Mouse (Mus musculus): ENCODE measurements around the gene Nrde2. TPM values are rescaled to one million over a fixed set of nuclear protein-coding genes. Genes with fewer than 3 reads are reported as not detected.

Nrde2 gene
- polyA plus RNA-seq, 1 experiment from 2014 or later, result 16.5 TPM

GRCm38 (mm10) chr12:100131655-100132054 lies 27.8 kb downstream of the Nrde2 start:
- Histone ChIP-seq H3K4me2 (replicated peaks) (no peak overlapping the region), H3K4me1 (no peaks in the 10 kb centered on the region), H3K27ac (replicated peaks) (no peak overlapping the region), H3K36me3 (peaks cover 60% of the 10 kb centered on the region), H3K4me3 (no peak overlapping the region), H3K27me3 (no peaks in the 10 kb centered on the region), H3K9ac (replicated peaks) (no peak overlapping the region), H3K9me3 (no peaks in the 10 kb centered on the region)
- ATAC-seq (replicated peaks), result 0 out of 2 replicates have a peak, but pooled peaks have one; percentile 57
- WGBS, result 39% methylated on average over 8 of the region's 8 CpGs

GRCm38 (mm10) chr12:100131167-100131566 lies 28.3 kb downstream of the Nrde2 start:
- ATAC-seq (replicated peaks), result no peak
- peaks cover 65% of the 10 kb centered on the region for H3K36me3 ChIP-seq
- H3K4me1 ChIP-seq, result no peaks in the 10 kb centered on the region
- H3K27me3 ChIP-seq, result no peaks in the 10 kb centered on the region
- H3K9ac ChIP-seq (replicated peaks), result no peak overlapping the region
- H3K4me3 ChIP-seq, result no peak overlapping the region
- H3K9me3 ChIP-seq, result no peaks in the 10 kb centered on the region
- no peak overlapping the region for H3K4me2 ChIP-seq (replicated peaks)
- no peak overlapping the region for H3K27ac ChIP-seq (replicated peaks)
- 95% methylated on average over 9 of the region's 9 CpGs for WGBS

DNA sequence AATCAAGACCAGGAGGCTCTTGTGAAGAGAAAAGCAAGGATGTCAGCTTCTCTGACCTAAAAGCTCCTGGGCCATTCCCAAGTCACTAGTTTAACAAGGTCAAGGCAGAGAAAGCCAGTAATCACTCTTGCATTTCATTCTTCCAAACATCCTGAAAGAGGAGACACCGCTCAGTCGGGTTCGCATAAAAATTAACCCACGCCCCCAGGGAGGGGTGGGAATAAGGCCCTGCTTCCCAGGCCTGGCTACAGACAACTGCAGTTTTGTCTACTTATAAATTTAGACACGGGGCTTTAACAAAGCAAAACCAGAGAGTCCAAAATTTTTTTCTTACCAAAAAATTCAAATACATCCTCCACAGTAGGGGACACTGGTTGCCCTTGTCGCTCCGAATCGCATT lies 30.5 kb downstream of the Nrde2 start:
- no peak overlapping the region for H3K27ac ChIP-seq (replicated peaks)
- H3K27me3 ChIP-seq, result no peaks in the 10 kb centered on the region
- H3K36me3 ChIP-seq, result peaks cover 81% of the 10 kb centered on the region
- H3K9me3 ChIP-seq, result no peaks in the 10 kb centered on the region
- no peaks in the 10 kb centered on the region for H3K4me1 ChIP-seq
- WGBS, result 85% methylated on average over 8 of the region's 8 CpGs
- H3K4me2 ChIP-seq (replicated peaks), result no peak overlapping the region
- ATAC-seq (replicated peaks), result no peak
- no peak overlapping the region for H3K9ac ChIP-seq (replicated peaks)
- no peak overlapping the region for H3K4me3 ChIP-seq

DNA sequence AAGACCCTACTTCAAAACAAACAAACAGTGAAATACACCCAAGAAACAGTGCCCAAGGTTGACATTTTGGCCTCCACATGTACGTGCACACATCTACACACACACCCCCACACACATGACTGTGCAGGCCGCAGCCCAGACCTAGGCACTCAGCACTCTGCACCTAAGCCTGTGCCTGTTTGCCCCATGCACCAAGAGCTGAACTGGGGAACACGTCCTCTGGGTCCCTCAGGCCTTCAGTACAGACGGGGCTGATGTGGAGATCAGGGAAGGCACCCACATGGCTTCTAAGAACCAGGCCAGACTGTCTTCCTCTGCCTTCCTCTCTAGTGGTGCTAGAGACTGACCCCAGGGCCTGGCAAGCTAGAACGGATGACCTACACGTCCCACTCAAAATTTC lies 30.9 kb downstream of the Nrde2 start:
- H3K27ac ChIP-seq (replicated peaks), result no peak overlapping the region
- H3K4me2 ChIP-seq (replicated peaks), result no peak overlapping the region
- no peak overlapping the region for H3K9ac ChIP-seq (replicated peaks)
- no peak overlapping the region for H3K4me3 ChIP-seq
- H3K4me1 ChIP-seq, result no peaks in the 10 kb centered on the region
- 88% methylated on average over 6 of the region's 6 CpGs for WGBS
- no peaks in the 10 kb centered on the region for H3K9me3 ChIP-seq
- peaks cover 82% of the 10 kb centered on the region for H3K36me3 ChIP-seq
- no peaks in the 10 kb centered on the region for H3K27me3 ChIP-seq
- no peak for ATAC-seq (replicated peaks)

DNA sequence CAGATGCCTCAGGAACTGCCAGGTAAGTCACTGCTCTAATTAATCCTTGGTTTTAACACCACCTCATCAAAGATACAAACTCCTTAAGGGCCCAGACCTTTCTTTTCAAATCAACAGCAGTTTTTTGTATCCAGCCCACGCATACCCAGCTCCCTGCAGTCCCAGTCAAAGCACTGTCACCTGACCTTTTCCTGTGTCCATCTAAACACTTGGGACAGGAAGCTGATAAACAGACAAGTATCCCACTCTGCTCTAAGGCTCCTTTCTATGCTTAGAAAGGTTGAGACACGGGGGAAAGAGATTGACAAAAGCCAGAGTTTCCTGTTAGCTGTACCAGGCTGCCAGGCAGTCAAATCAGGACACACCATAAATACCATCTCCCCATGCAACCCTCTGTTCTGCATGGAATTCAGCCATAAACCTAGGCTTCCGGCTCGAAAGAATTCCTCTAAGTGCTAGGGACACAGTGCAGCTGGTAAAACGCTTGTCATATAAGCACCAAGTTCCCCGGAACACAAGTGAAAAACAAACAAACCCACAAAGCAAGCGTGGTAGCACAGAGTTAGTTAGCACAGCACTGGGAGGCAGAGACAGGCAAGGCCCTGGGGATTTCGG lies 31.5 kb downstream of the Nrde2 start:
- Histone ChIP-seq H3K27ac (replicated peaks) (no peak overlapping the region), H3K36me3 (peaks cover 83% of the 10 kb centered on the region), H3K9ac (replicated peaks) (no peak overlapping the region), H3K4me1 (no peaks in the 10 kb centered on the region), H3K4me2 (replicated peaks) (no peak overlapping the region), H3K27me3 (no peaks in the 10 kb centered on the region), H3K4me3 (no peak overlapping the region), H3K9me3 (no peaks in the 10 kb centered on the region)
- WGBS, result 82% methylated on average over 8 of the region's 8 CpGs
- ATAC-seq (replicated peaks), result no peak

- Histone ChIP-seq H3K4me3 (no peak overlapping the region), H3K4me2 (replicated peaks) (no peak overlapping the region), H3K9me3 (no peaks in the 10 kb centered on the region), H3K36me3 (peaks cover 83% of the 10 kb centered on the region), H3K27ac (replicated peaks) (no peak overlapping the region), H3K27me3 (no peaks in the 10 kb centered on the region), H3K4me1 (no peaks in the 10 kb centered on the region), H3K9ac (replicated peaks) (no peak overlapping the region)
- 91% methylated on average over 17 of the region's 17 CpGs for WGBS
- no peak for ATAC-seq (replicated peaks)
These were observed 32.2 kb downstream of the Nrde2 start for GRCm38 (mm10) chr12:100126968-100127865.

DNA sequence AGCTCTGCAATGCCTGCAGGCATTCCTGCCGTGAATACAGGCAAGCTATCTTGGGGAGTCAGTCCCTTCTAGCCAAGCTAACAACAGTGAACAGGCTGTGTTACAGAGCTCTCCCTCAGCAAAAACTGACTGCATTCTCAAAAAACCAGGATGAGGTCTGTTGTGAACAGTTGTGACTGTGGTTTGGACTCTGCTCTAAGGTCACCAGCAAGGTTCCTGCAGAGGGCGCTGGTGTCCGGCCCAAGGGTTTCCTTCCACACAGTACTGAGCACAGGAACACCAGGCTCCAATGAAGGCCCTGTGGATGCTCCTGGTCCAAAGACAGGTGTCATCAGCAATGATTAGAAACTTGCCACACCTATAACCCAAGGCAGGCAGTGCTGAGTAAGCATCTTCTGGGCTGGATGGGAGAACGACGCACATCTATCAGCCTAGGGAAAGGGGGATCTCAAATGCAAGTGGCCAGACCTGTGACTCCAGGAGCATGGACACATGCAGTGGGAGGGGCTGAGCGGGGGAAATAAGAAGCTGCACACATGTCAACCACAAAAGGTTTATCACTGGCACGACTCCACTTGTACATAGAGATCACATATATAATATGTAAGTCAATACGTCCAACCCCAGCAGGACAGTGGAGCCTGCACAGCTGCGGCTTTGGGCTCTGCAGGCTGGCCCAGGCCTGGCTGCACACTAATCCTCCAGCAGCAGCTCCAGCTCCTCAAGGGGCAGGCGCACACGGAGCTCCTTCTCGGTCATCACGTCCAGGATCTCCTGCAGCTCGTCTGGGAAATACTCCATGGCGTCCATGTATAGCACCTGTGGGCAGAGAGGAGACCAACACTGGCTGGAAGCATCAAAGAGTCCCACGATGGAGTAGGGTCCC lies 34.3 kb downstream of the Nrde2 start:
- H3K27me3 ChIP-seq, result no peaks in the 10 kb centered on the region
- H3K36me3 ChIP-seq, result peaks cover 87% of the 10 kb centered on the region
- H3K4me3 ChIP-seq, result no peak overlapping the region
- no peak overlapping the region for H3K27ac ChIP-seq (replicated peaks)
- H3K9me3 ChIP-seq, result no peaks in the 10 kb centered on the region
- H3K4me2 ChIP-seq (replicated peaks), result no peak overlapping the region
- ATAC-seq (replicated peaks), result no peak
- 83% methylated on average over 16 of the region's 16 CpGs for WGBS
- no peaks in the 10 kb centered on the region for H3K4me1 ChIP-seq
- H3K9ac ChIP-seq (replicated peaks), result no peak overlapping the region

DNA sequence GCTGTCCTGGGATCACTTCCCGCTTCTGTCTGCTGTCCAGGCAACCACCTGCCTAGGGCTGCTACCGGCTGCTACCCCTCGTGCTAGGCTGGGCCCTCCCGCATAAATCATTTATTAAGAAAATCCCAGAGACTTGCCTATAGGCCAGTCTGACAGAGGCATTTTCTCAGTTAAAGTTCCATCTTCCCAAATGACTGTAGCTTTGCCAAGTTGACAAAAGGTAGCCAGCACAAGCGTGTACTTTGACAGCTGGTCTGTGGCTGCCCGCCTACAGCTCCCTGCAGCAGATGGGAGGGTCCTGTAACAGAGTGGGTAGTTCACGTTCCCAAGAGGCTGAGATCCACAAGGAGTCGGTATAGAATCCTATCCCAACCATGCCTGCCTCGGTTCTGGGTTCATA lies 36.0 kb downstream of the Nrde2 start:
- Histone ChIP-seq H3K9ac (replicated peaks) (no peak overlapping the region), H3K27ac (replicated peaks) (0 out of 2 replicates have a peak overlapping the region, but pooled peaks have one; percentile 8), H3K9me3 (no peaks in the 10 kb centered on the region), H3K27me3 (no peaks in the 10 kb centered on the region), H3K4me2 (replicated peaks) (no peak overlapping the region), H3K4me3 (no peak overlapping the region), H3K36me3 (peaks cover 89% of the 10 kb centered on the region), H3K4me1 (no peaks in the 10 kb centered on the region)
- WGBS, result 78% methylated on average over 9 of the region's 9 CpGs
- no peak for ATAC-seq (replicated peaks)

GRCm38 (mm10) chr12:100122921-100123381 lies 36.5 kb downstream of the Nrde2 start:
- peaks cover 91% of the 10 kb centered on the region for H3K36me3 ChIP-seq
- H3K4me3 ChIP-seq, result no peak overlapping the region
- H3K27me3 ChIP-seq, result no peaks in the 10 kb centered on the region
- whole genome bisulfite sequencing, result 84% methylated on average over 7 of the region's 7 CpGs
- H3K9ac ChIP-seq (replicated peaks), result no peak overlapping the region
- no peaks in the 10 kb centered on the region for H3K9me3 ChIP-seq
- no peak overlapping the region for H3K4me2 ChIP-seq (replicated peaks)
- H3K4me1 ChIP-seq, result no peaks in the 10 kb centered on the region
- H3K27ac ChIP-seq (replicated peaks), result 0 out of 2 replicates have a peak overlapping the region, but pooled peaks have one; percentile 8
- no peak for ATAC-seq (replicated peaks)

DNA sequence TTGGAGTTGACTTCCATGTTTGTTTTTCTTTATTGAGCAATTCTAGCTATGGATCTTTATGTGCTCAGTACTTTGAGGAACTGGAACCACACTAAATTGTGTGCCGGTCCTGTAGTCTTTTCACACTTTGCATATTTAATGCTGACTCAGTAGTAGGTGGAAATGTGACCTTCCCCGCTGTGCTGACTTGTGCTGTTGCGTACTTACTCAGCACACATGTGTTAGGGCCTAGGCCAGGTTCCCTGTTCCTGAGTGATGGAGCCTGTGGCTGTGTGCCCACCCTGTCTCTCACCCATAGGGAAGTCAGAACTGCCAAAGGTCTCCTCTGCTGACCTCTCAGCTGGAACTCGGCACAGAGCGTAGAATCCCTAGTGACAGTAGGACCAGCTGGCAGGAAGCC lies 43.5 kb downstream of the Nrde2 start:
- Histone ChIP-seq H3K4me2 (replicated peaks) (no peak overlapping the region), H3K4me3 (no peak overlapping the region), H3K9ac (replicated peaks) (no peak overlapping the region), H3K36me3 (peaks cover 81% of the 10 kb centered on the region), H3K9me3 (no peaks in the 10 kb centered on the region), H3K4me1 (peaks cover 9% of the 10 kb centered on the region), H3K27ac (replicated peaks) (no peak overlapping the region), H3K27me3 (no peaks in the 10 kb centered on the region)
- ATAC-seq (replicated peaks), result no peak
- 95% methylated on average over 5 of the region's 5 CpGs for WGBS

GRCm38 (mm10) chr12:100109986-100110696 lies 49.3 kb downstream of the Nrde2 start, which contains the start of gene Psmc1:
Gene Psmc1 (plus strand): TSS chr12:100110154.
- Histone ChIP-seq H3K4me3 (peak within 1 kb of the TSS; percentile 91), H3K9ac (replicated peaks) (peak within 1 kb of the TSS; percentile 97), H3K4me1 (peaks cover 23% of the 10 kb centered on the region), H3K36me3 (peaks cover 22% of the 10 kb centered on the region), H3K27ac (replicated peaks) (peak within 1 kb of the TSS; percentile 90), H3K4me2 (replicated peaks) (peak within 1 kb of the TSS; percentile 74), H3K27me3 (no peaks in the 10 kb centered on the region), H3K9me3 (no peaks in the 10 kb centered on the region)
- peak; percentile 82 for ATAC-seq (replicated peaks)
- WGBS, result under 1% methylated on average over 58 of the region's 58 CpGs

Data from forebrain, embryonic 15.5 days (tissue).